Mouse (Mus musculus): ENCODE measurements around the gene Gng8.

Gene Gng8

GRCm38 (mm10) chr7:16891641-16892351 is at the start of gene Gng8:
Gng8 (plus strand) TSS chr7:16891786.
- peak; percentile 93 for DNase-seq (ENCODE audit: low read depth)

GRCm38 (mm10) chr7:16842645-16843063 is 48.9 kb upstream of the Gng8 start, which contains the start of gene Prkd2:
Prkd2 (plus strand) TSS chr7:16842902.
- DNase-seq (ENCODE audit: low read depth), result peak; percentile 85

GRCm38 (mm10) chr7:16843441-16844171 is 48.0 kb upstream of the Gng8 start:
- DNase-seq (ENCODE audit: low read depth), result peak; percentile 57

GRCm38 (mm10) chr7:16844696-16845071 is 46.9 kb upstream of the Gng8 start:
- DNase-seq (ENCODE audit: low read depth), result no peak

GRCm38 (mm10) chr7:16845072-16845819 is 46.3 kb upstream of the Gng8 start:
- DNase-seq (ENCODE audit: low read depth), result peak; percentile 65

GRCm38 (mm10) chr7:16845820-16846167 is 45.8 kb upstream of the Gng8 start:
- no peak for DNase-seq (ENCODE audit: low read depth)

- no peak for DNase-seq (ENCODE audit: low read depth)
Observed at GRCm38 (mm10) chr7:16846775-16847174, 44.8 kb upstream of the Gng8 start.

GRCm38 (mm10) chr7:16847507-16847906 is 44.1 kb upstream of the Gng8 start:
- no peak for DNase-seq (ENCODE audit: low read depth)

- peak; percentile 73 for DNase-seq (ENCODE audit: low read depth)
Observed at GRCm38 (mm10) chr7:16848579-16848978, 43.0 kb upstream of the Gng8 start.

- DNase-seq (ENCODE audit: low read depth), result no peak
Observed at GRCm38 (mm10) chr7:16851636-16852035, 40.0 kb upstream of the Gng8 start.

- no peak for DNase-seq (ENCODE audit: low read depth)
Observed at GRCm38 (mm10) chr7:16853302-16853831, 38.2 kb upstream of the Gng8 start.

GRCm38 (mm10) chr7:16858336-16858735 is 33.2 kb upstream of the Gng8 start:
- DNase-seq (ENCODE audit: low read depth), result peak; percentile 77

GRCm38 (mm10) chr7:16859902-16860651 is 31.5 kb upstream of the Gng8 start:
- DNase-seq (ENCODE audit: low read depth), result peak; percentile 86

- no peak for DNase-seq (ENCODE audit: low read depth)
Observed at GRCm38 (mm10) chr7:16867488-16867887, 24.1 kb upstream of the Gng8 start.

- DNase-seq (ENCODE audit: low read depth), result no peak
Observed at GRCm38 (mm10) chr7:16869497-16869896, 22.1 kb upstream of the Gng8 start.

- no peak for DNase-seq (ENCODE audit: low read depth)
Observed at GRCm38 (mm10) chr7:16871600-16871999, 20.0 kb upstream of the Gng8 start.

GRCm38 (mm10) chr7:16872478-16872877 is 19.1 kb upstream of the Gng8 start:
- DNase-seq (ENCODE audit: low read depth), result no peak

GRCm38 (mm10) chr7:16873392-16873791 is 18.2 kb upstream of the Gng8 start:
- no peak for DNase-seq (ENCODE audit: low read depth)

- DNase-seq (ENCODE audit: low read depth), result peak; percentile 91
Observed at GRCm38 (mm10) chr7:16874190-16874589, 17.4 kb upstream of the Gng8 start.

GRCm38 (mm10) chr7:16874756-16875309 is 16.8 kb upstream of the Gng8 start:
- peak; percentile 97 for DNase-seq (ENCODE audit: low read depth)

- DNase-seq (ENCODE audit: low read depth), result no peak
Observed at GRCm38 (mm10) chr7:16875310-16875325, 16.5 kb upstream of the Gng8 start, which contains the start of gene Dact3. Dact3 (plus strand) TSS chr7:16875317.

GRCm38 (mm10) chr7:16875326-16875725 is 16.3 kb upstream of the Gng8 start:
- no peak for DNase-seq (ENCODE audit: low read depth)
